ENCODE assay signal across 37 mouse cellular contexts in genomic region chr7:139723986-139724385, GRCm38 (mm10). TPM values are rescaled to one million over a fixed set of nuclear protein-coding genes. Genes with fewer than 3 reads are reported as not detected.
"Had no signal": no experiment of that assay in that cellular context is flagged by ENCODE, and none has a peak within 500 bp of the region (broad histone marks: within the 10 kb centered on the region; RNA-seq: fewer than 3 reads in every experiment).

No protein-coding gene starts in this region.

- DNase-seq: heart, postnatal 14 days; heart, postnatal 36 days; heart, postnatal 4 days; kidney, adult 11 months; kidney, adult 18-20 months; kidney, adult 2 months; kidney, adult 8-10 months; kidney, adult 9 months; kidney, postnatal 10 days; kidney, postnatal 14 days; kidney, postnatal 25 days; kidney, postnatal 36 days; kidney, postnatal 4 days; layer of hippocampus, adult 9-11 months; layer of hippocampus, postnatal 36 days had no signal

- H3K36me3 ChIP-seq: heart, embryonic 10.5 days; heart, embryonic 12.5 days; heart, embryonic 13.5 days; heart, embryonic 15.5 days; hindbrain, embryonic 10.5 days; hindbrain, embryonic 13.5 days; hindbrain, embryonic 15.5 days; intestine, embryonic 15.5 days; kidney, embryonic 15.5 days had no signal

- H3K9me3 ChIP-seq: heart, embryonic 10.5 days; heart, embryonic 12.5 days; heart, embryonic 13.5 days; heart, embryonic 15.5 days; hindbrain, embryonic 10.5 days; hindbrain, embryonic 13.5 days; hindbrain, embryonic 15.5 days; intestine, embryonic 15.5 days; kidney, embryonic 15.5 days had no signal

- H3K4me3 ChIP-seq: heart, embryonic 10.5 days; heart, embryonic 12.5 days; heart, embryonic 13.5 days; heart, embryonic 15.5 days; hindbrain, embryonic 10.5 days; hindbrain, embryonic 13.5 days; hindbrain, embryonic 15.5 days; intestine, embryonic 15.5 days; kidney, embryonic 15.5 days; layer of hippocampus, adult 2 months; left cerebral cortex, adult 2 months had no signal

- H3K27ac ChIP-seq: heart, embryonic 10.5 days; heart, embryonic 13.5 days; heart, embryonic 15.5 days; hindbrain, embryonic 10.5 days; hindbrain, embryonic 13.5 days; hindbrain, embryonic 14.5 days; hindbrain, embryonic 15.5 days; hindbrain, postnatal 0 days; intestine, embryonic 15.5 days; kidney, embryonic 15.5 days; kidney, postnatal 0 days; layer of hippocampus, adult 2 months; left cerebral cortex, adult 2 months had no signal

- H3K27me3 ChIP-seq: heart, embryonic 12.5 days; heart, embryonic 13.5 days; heart, embryonic 15.5 days; hindbrain, embryonic 13.5 days; hindbrain, embryonic 15.5 days; intestine, embryonic 15.5 days; kidney, embryonic 15.5 days had no signal

- H3K4me2 ChIP-seq: heart, embryonic 11.5 days; heart, embryonic 12.5 days; heart, embryonic 13.5 days; heart, embryonic 15.5 days; hindbrain, embryonic 13.5 days; hindbrain, embryonic 14.5 days; hindbrain, embryonic 15.5 days; intestine, embryonic 15.5 days; kidney, embryonic 15.5 days had no signal

- H3K4me1 ChIP-seq: heart, embryonic 10.5 days; heart, embryonic 12.5 days; heart, embryonic 13.5 days; heart, embryonic 15.5 days; hindbrain, embryonic 10.5 days; hindbrain, embryonic 13.5 days; hindbrain, embryonic 15.5 days; intestine, embryonic 15.5 days; kidney, embryonic 15.5 days had no signal

- ATAC-seq: hindbrain, embryonic 16.5 days; hindbrain, postnatal 0 days; inflammation-experienced regulatory T-cells, adult 6 months; intestine, embryonic 15.5 days; intestine, postnatal 0 days had no signal

- H3K9ac ChIP-seq: heart, embryonic 12.5 days; heart, embryonic 13.5 days; heart, embryonic 15.5 days; hindbrain, embryonic 13.5 days; hindbrain, embryonic 14.5 days; hindbrain, embryonic 15.5 days; intestine, embryonic 15.5 days; kidney, embryonic 15.5 days had no signal

RNA-seq across cellular contexts. Expression of gene Cfap46, which starts 40.4 kb away (rescaled TPM):
- total RNA-seq: heart, postnatal 4 days; hematopoietic stem cell, adult 5-6 weeks had no signal
- polyA plus RNA-seq: heart, embryonic 11.5 days; heart, embryonic 13.5 days; heart, embryonic 14.5 days; heart, postnatal 0 days; inflammation-experienced regulatory T-cells, adult 6 months; intestine, postnatal 0 days; kidney, postnatal 0 days; large intestine, adult 2 months had no signal
